Mouse (Mus musculus): ENCODE measurements around the gene Mboat7. TPM values are rescaled to one million over a fixed set of nuclear protein-coding genes. Genes with fewer than 3 reads are reported as not detected.

Gene Mboat7
- total and polyA plus RNA-seq, 3 experiments, result 18.4 to 41.2 (median 21.7) TPM

DNA sequence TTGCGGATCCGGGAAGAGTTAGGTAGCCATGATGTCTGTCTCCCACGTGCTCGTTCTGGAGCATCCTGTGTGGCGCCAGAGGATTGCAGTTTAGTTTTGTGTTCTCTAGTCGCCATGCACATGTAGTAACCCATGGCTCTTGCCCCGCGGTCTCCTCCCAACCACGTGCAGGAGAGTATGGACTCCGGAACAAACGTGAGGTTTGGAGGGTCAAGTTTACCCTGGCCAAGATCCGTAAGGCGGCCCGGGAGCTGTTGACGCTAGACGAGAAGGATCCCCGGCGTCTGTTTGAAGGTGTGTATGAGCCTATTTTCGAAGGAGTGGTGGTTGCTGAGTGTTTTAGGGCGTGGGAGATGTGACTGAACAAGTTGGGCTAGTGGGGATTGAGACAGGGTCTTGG, 11.2 kb upstream of the Mboat7 start:
- no peaks in the 10 kb centered on the region for H3K27me3 ChIP-seq (replicated peaks)
- peaks cover 30% of the 10 kb centered on the region for H3K79me2 ChIP-seq (replicated peaks; ENCODE audit: control insufficient read depth, extremely low read depth, insufficient read depth, poor library complexity, severe bottlenecking)
- DNase-seq (ENCODE audit: extremely low read depth), result peak; percentile 45
- dilution Hi-C loops (cut with MboI; ENCODE audit: extremely low pct_ligation_motif_present, extremely low pct_unique_long_range_greater_than_20kb, low sequenced_read_pairs) (no loop called here), in situ Hi-C loops (cut with MboI; ENCODE audit: low pct_ligation_motif_present, low pct_unique_long_range_greater_than_20kb, low sequenced_read_pairs) (no loop called here)
- peak overlapping the region; percentile 73 for H3K27ac ChIP-seq (ENCODE audit: insufficient read depth, low read depth)
- peaks cover 2 to 31% of the 10 kb centered on the region in 2 experiments; a peak in 3 of 4 replicates for H3K4me1 ChIP-seq (ENCODE audit: control insufficient read depth in 1 of 2, insufficient read depth in 2 of 2)
- H3K4me2 ChIP-seq (ENCODE audit: insufficient read depth, low read depth, poor library complexity, severe bottlenecking), result peak overlapping the region; percentile 69
- H3K36me3 ChIP-seq (replicated peaks in 1 of 2; ENCODE audit: control insufficient read depth in 1 of 2, insufficient read depth in 1 of 2, low read length in 1 of 2), result peaks cover 45 to 50% of the 10 kb centered on the region in 2 experiments
- peak overlapping the region; percentile 89 for H3K9ac ChIP-seq (ENCODE audit: insufficient read depth, low read depth)
- no peaks in the 10 kb centered on the region for H3K9me3 ChIP-seq (replicated peaks; ENCODE audit: low read length)
- H3K4me3 ChIP-seq (replicated peaks in 1 of 3; ENCODE audit: low read depth in 2 of 3, low read length in 2 of 3, poor library complexity in 1 of 3), result peak overlapping the region; percentile 68 to 98 (median 86)
- TF ChIP-seq MXI1 (IDR thresholded peaks at IDR 0.05; ENCODE audit: low read depth, low read length), result peak; percentile 82
- peak; percentile 93 for TF ChIP-seq MYC (IDR thresholded peaks at IDR 0.05; ENCODE audit: low read depth, low read length)
- TF ChIP-seq RAD21 (IDR thresholded peaks at IDR 0.05; ENCODE audit: low read depth, low read length), result no peak
- no peak for TF ChIP-seq EP300 (IDR thresholded peaks at IDR 0.05; ENCODE audit: low read length)
- no peak for TF ChIP-seq JUND (conservative IDR thresholded peaks at IDR 0.05; ENCODE audit: low read depth, low read length)
- TF ChIP-seq CHD1 (IDR thresholded peaks at IDR 0.05; ENCODE audit: low read depth, low read length), result peak; percentile 36; the same call in 1 of the 2 replicates
- TF ChIP-seq ETS1 (conservative IDR thresholded peaks at IDR 0.05; ENCODE audit: low read depth, low read length), result no peak
- TF ChIP-seq ELF1 (IDR thresholded peaks at IDR 0.05; ENCODE audit: low read depth, low read length), result no peak
- no peak for TF ChIP-seq MAZ (IDR thresholded peaks at IDR 0.05; ENCODE audit: low read depth, low read length)
- TF ChIP-seq SMC3 (IDR thresholded peaks at IDR 0.05; ENCODE audit: low read depth, low read length), result 0 out of 2 replicates have a peak, but pooled peaks have one; percentile 2
- no peak for TF ChIP-seq NRF1 (IDR thresholded peaks at IDR 0.05; ENCODE audit: low read depth, low read length)
- 0 out of 2 replicates have a peak, but pooled peaks have one; percentile 33 for TF ChIP-seq POLR2AphosphoS2 (IDR thresholded peaks at IDR 0.05; ENCODE audit: low read depth, low read length)
- TF ChIP-seq TBP (conservative IDR thresholded peaks at IDR 0.05; ENCODE audit: low read depth, low read length), result no peak
- TF ChIP-seq MAX (IDR thresholded peaks at IDR 0.05; ENCODE audit: low read length), result peak; percentile 96
- no peak for TF ChIP-seq POLR2A (IDR thresholded peaks at IDR 0.05; ENCODE audit: low read depth, low read length)
- TF ChIP-seq KAT2A (IDR thresholded peaks at IDR 0.05; ENCODE audit: insufficient replicate concordance, low read length), result 0 out of 2 replicates have a peak, but pooled peaks have one; percentile 66
- TF ChIP-seq E2F4 (IDR thresholded peaks at IDR 0.05; ENCODE audit: insufficient replicate concordance, low read depth, low read length), result 0 out of 2 replicates have a peak, but pooled peaks have one; percentile 58

DNA sequence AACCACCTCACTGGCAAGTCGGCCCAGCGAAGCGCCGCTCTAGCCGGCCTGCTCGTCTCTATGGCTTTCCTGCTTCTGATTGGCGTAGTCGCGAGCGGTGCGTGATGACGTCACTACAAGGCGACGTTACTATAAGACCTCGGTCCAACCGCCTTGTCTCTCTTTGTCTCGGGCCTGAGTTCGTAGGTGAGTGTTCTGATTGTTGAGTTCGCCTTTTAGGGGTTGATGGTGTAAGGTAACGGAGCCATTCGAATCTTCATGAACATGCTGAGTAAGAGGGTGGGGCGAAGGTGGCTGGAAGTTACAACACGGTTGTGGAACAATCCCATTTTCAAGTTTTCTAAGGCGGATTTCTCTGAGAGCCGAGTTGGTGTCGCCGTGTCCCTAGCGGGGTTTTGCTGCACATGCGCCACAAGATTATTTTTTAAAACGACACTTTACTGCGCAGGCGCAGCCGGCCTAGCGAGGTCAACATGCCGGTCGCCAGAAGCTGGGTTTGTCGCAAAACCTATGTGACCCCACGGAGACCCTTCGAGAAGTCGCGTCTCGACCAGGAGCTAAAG, 10.6 kb upstream of the Mboat7 start, which contains the start of gene Rps9:
Rps9 (plus strand) TSS at position 115 of the 563 bp plus-strand sequence.
- in situ Hi-C loops (cut with MboI; ENCODE audit: low pct_ligation_motif_present, low pct_unique_long_range_greater_than_20kb, low sequenced_read_pairs) (no loop called here), dilution Hi-C loops (cut with MboI; ENCODE audit: extremely low pct_ligation_motif_present, extremely low pct_unique_long_range_greater_than_20kb, low sequenced_read_pairs) (no loop called here)
- peak within 1 kb of the TSS; percentile 73 for H3K27ac ChIP-seq (ENCODE audit: insufficient read depth, low read depth)
- peak; percentile 96 for DNase-seq (ENCODE audit: extremely low read depth)
- H3K9ac ChIP-seq (ENCODE audit: insufficient read depth, low read depth), result peak within 1 kb of the TSS; percentile 89
- peaks cover 30% of the 10 kb centered on the region for H3K79me2 ChIP-seq (replicated peaks; ENCODE audit: control insufficient read depth, extremely low read depth, insufficient read depth, poor library complexity, severe bottlenecking)
- H3K9me3 ChIP-seq (replicated peaks; ENCODE audit: low read length), result no peaks in the 10 kb centered on the region
- H3K4me2 ChIP-seq (ENCODE audit: insufficient read depth, low read depth, poor library complexity, severe bottlenecking), result peak within 1 kb of the TSS; percentile 72
- no peaks in the 10 kb centered on the region for H3K27me3 ChIP-seq (replicated peaks)
- peaks cover 46 to 55% of the 10 kb centered on the region in 2 experiments for H3K36me3 ChIP-seq (replicated peaks in 1 of 2; ENCODE audit: control insufficient read depth in 1 of 2, insufficient read depth in 1 of 2, low read length in 1 of 2)
- H3K4me3 ChIP-seq (replicated peaks in 1 of 3; ENCODE audit: low read depth in 2 of 3, low read length in 2 of 3, poor library complexity in 1 of 3), result peak within 1 kb of the TSS; percentile 68 to 98 (median 86)
- peaks cover 2 to 28% of the 10 kb centered on the region in 2 experiments; a peak in 3 of 4 replicates for H3K4me1 ChIP-seq (ENCODE audit: control insufficient read depth in 1 of 2, insufficient read depth in 2 of 2)
- TF ChIP-seq TBP (conservative IDR thresholded peaks at IDR 0.05; ENCODE audit: low read depth, low read length), result peak; percentile 99
- TF ChIP-seq EP300 (IDR thresholded peaks at IDR 0.05; ENCODE audit: low read length), result no peak
- TF ChIP-seq POLR2A (IDR thresholded peaks at IDR 0.05; ENCODE audit: low read depth, low read length), result peak; percentile 100
- TF ChIP-seq ZC3H11A (IDR thresholded peaks at IDR 0.05; ENCODE audit: low read depth, low read length), result no peak
- TF ChIP-seq NELFE (IDR thresholded peaks at IDR 0.05; ENCODE audit: low read depth, low read length), result peak; percentile 100
- no peak; the same call in 1 of the 2 replicates for TF ChIP-seq CHD1 (IDR thresholded peaks at IDR 0.05; ENCODE audit: low read depth, low read length)
- no peak for TF ChIP-seq UBTF (IDR thresholded peaks at IDR 0.05; ENCODE audit: low read depth, low read length)
- no peak for TF ChIP-seq SMC3 (IDR thresholded peaks at IDR 0.05; ENCODE audit: low read depth, low read length)
- no peak; the same call in 1 of the 2 replicates for TF ChIP-seq MXI1 (IDR thresholded peaks at IDR 0.05; ENCODE audit: low read depth, low read length)
- TF ChIP-seq MAX (IDR thresholded peaks at IDR 0.05; ENCODE audit: low read length), result no peak
- TF ChIP-seq KAT2A (IDR thresholded peaks at IDR 0.05; ENCODE audit: insufficient replicate concordance, low read length), result 0 out of 2 replicates have a peak, but pooled peaks have one; percentile 76
- peak; percentile 97 for TF ChIP-seq TCF12 (IDR thresholded peaks at IDR 0.05; ENCODE audit: low read depth, low read length)
- TF ChIP-seq ZKSCAN1 (IDR thresholded peaks at IDR 0.05; ENCODE audit: borderline replicate concordance, low read depth, low read length), result no peak
- TF ChIP-seq HCFC1 (IDR thresholded peaks at IDR 0.05; ENCODE audit: low read depth, low read length), result peak; percentile 84
- peak; percentile 58; the same call in 1 of the 2 replicates for TF ChIP-seq ELF1 (IDR thresholded peaks at IDR 0.05; ENCODE audit: low read depth, low read length)
- peak; percentile 66; the same call in 1 of the 2 replicates for TF ChIP-seq MEF2A (IDR thresholded peaks at IDR 0.05; ENCODE audit: borderline replicate concordance, low read depth, low read length)
- TF ChIP-seq MAFK (IDR thresholded peaks at IDR 0.05; ENCODE audit: insufficient replicate concordance, low read length), result peak; percentile 50; the same call in 1 of the 2 replicates
- no peak for TF ChIP-seq PAX5 (IDR thresholded peaks at IDR 0.05; ENCODE audit: low read length)
- no peak for TF ChIP-seq MYC (IDR thresholded peaks at IDR 0.05; ENCODE audit: low read depth, low read length)
- TF ChIP-seq SIN3A (IDR thresholded peaks at IDR 0.05; ENCODE audit: low read length), result peak; percentile 53; the same call in 1 of the 2 replicates
- TF ChIP-seq ZNF384 (IDR thresholded peaks at IDR 0.05; ENCODE audit: low read depth, low read length), result no peak
- TF ChIP-seq E2F4 (IDR thresholded peaks at IDR 0.05; ENCODE audit: insufficient replicate concordance, low read depth, low read length), result 0 out of 2 replicates have a peak, but pooled peaks have one; percentile 27
- TF ChIP-seq CTCF (conservative IDR thresholded peaks at IDR 0.05 in 1 of 2, IDR thresholded peaks at IDR 0.05 in 1 of 2; ENCODE audit: low read depth in 2 of 2, low read length in 2 of 2), result no peak
